Mouse (Mus musculus) forebrain, postnatal 0 days (tissue): ENCODE measurements at regions not wholly inside any gene's neighbourhood (a gene's known extent, or its start where the extent isn't known, plus 50 kb on each side); places are given as distances from the start of the nearest gene placed in this dataset.
A peak's percentile ranks its signal among the peaks of the same experiment; 100 is the strongest.

Source experiments
- ATAC-seq: fragments of 200-750 bp; cut with Nextera tagmentation; 2 replicates; pipeline ENCODE4 v1.8.0; 2017; ENCODE audit warnings: mild to moderate bottlenecking, moderate library complexity
- DNase-seq: peaks from one replicate; pipeline ENCODE4 v3.0.0-alpha.2; 2015
- H3K27ac ChIP-seq: fragments of 300-500 bp; sonication (generic); 2 replicates; pipeline ENCODE4 v1.5.1; 2014; ENCODE audit warnings: low read depth, mild to moderate bottlenecking, antibody characterized with exemption, low read length, moderate library complexity, mixed read lengths
- H3K27me3 ChIP-seq: fragments of 300-500 bp; sonication (generic); 2 replicates; pipeline ENCODE4 v1.6.1; 2014; ENCODE audit warnings: mild to moderate bottlenecking, low read length, mixed read lengths; ENCODE audit not compliant: insufficient read depth
- H3K36me3 ChIP-seq: fragments of 300-500 bp; sonication (generic); 2 replicates; pipeline ENCODE4 v1.6.1; 2014; ENCODE audit warnings: mild to moderate bottlenecking, moderate library complexity; ENCODE audit not compliant: insufficient read depth
- H3K4me1 ChIP-seq: fragments of 300-500 bp; sonication (generic); 2 replicates; pipeline ENCODE4 v1.6.1; 2014; ENCODE audit warnings: antibody characterized with exemption; ENCODE audit not compliant: insufficient read depth
- H3K4me2 ChIP-seq: fragments of 300-500 bp; sonication (generic); 2 replicates; pipeline ENCODE4 v1.6.1; 2014; ENCODE audit warnings: low read depth, mild to moderate bottlenecking, moderate library complexity
- H3K4me3 ChIP-seq: fragments of 300-500 bp; sonication (generic); 2 replicates; pipeline ENCODE4 v1.5.1; 2014; ENCODE audit warnings: low read depth, low read length, mixed read lengths
- H3K9ac ChIP-seq: fragments of 300-500 bp; sonication (generic); 2 replicates; pipeline ENCODE4 v1.6.1; 2014; ENCODE audit warnings: mild to moderate bottlenecking
- H3K9me3 ChIP-seq: fragments of 300-500 bp; sonication (generic); 2 replicates; pipeline ENCODE4 v1.6.1; 2016; ENCODE audit warnings: low read length
- CTCF ChIP-seq: sonication (generic); IDR thresholded peaks from 2 replicates; pipeline ENCODE4 v1.5.1; 2016; ENCODE audit warnings: antibody characterized with exemption, control low read depth, low read depth
- WGBS: fragments of 180-500 bp; shearing (Covaris S2); extraction: QIAGEN DNeasy Blood & Tissue Kit; methylation state at CpG from one replicate; pipeline ENCODE4 v1.1.7; 2014; 5-methylcytosine and 5-hydroxymethylcytosine counted together

DNA sequence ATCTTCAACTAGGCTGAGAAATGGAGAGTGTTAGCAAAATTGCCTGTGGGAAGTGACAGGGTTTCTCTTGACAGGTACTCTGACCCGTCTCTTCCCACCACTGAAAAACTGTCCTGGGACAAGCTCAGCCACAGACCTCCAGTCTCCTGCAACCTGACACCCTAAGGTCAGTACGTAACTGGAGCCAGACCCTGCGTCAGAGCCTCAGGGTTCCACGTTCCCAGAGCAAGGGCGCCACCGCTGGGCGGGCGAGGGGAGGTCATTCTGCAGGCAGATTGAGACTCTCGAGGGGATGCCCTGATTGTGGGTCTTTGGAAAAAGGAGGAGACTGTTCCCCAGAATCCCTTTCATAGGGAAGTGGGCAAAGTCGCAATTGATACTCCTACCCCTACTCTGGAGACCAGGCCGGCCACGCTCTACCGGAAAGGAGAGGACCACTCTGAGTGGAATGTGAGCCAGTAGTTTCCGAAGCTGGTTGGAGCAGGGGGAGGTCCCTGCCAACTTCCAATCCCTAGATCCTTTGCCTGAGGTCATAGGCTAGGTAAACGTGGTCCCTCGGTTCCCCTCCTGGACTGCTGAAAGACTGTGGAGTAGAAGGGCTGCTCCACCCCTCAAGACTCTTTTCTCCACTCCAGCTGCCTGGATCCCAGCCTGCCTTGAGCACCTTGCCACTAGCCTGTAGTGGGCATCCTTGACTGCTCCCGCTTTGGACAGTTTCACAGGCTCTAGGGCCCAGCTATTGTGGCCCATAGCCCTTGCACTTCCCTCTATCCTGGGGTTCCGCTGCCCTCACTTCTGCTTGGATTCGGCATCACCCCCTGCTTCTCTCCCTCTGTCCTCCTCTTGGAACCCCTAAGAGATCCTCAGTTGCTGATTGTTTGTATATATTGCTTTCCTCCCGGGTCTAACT, 61.0 kb upstream of the Lpcat1 start:
- Histone ChIP-seq H3K9ac (no peak overlapping the region), H3K4me3 (no peak overlapping the region), H3K9me3 (no peaks in the 10 kb centered on the region), H3K27me3 (no peaks in the 10 kb centered on the region), H3K27ac (no peak overlapping the region), H3K4me2 (no peak overlapping the region), H3K36me3 (no peaks in the 10 kb centered on the region), H3K4me1 (no peaks in the 10 kb centered on the region)
- TF ChIP-seq CTCF = peak; percentile 56
- ATAC-seq (no peak; the same call in 1 of the 2 replicates), DNase-seq (peak; percentile 13)
- WGBS = 19% methylated on average over 20 of the region's 20 CpGs

DNA sequence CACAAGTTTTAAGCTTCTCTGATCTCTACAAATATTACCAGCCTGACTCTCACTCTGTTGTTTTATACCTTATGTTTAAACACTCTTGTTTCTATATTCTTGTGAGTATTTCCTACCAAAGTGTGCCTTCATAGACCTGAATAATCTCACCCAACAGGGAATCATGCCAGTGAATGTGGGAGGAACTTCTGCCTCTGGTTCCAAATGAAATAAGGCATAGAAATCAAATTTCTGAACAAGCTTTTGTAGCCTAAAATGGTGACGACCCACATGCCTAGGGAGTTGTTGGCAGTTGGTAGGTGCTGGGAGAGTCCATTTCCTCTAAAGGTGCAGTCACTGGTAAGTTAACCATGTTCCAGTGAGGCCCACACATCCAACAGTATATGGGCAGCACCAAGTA, 66.1 kb upstream of the Lpcat1 start:
- no peaks in the 10 kb centered on the region for H3K9me3 ChIP-seq
- no peaks in the 10 kb centered on the region for H3K27me3 ChIP-seq
- H3K9ac ChIP-seq = no peak overlapping the region
- no peaks in the 10 kb centered on the region for H3K36me3 ChIP-seq
- WGBS = 79% methylated on average over 1 of the region's 1 CpGs
- no peak overlapping the region for H3K27ac ChIP-seq
- DNase-seq = no peak
- ATAC-seq = no peak
- H3K4me3 ChIP-seq = no peak overlapping the region
- no peak overlapping the region for H3K4me2 ChIP-seq
- H3K4me1 ChIP-seq = no peaks in the 10 kb centered on the region
- no peak for TF ChIP-seq CTCF

DNA sequence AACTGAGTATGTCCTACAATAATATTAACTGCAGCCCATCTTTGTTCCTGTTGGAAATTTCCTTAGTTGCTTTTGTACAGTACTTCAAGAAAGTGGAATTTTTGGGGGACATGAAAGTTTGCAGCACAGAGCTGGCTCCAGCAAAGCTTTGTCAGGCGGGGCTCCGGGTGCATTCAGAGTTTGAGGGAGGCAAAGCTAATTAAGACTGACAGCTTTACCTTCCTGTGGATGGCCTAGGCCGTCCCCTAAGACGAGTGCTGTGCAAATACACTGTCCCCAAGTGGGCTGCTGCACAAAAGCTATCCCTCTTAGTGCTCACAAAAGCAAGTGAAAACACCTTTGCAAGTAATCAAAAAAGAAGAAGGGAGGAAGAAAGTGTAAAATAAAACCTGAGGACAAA, 68.7 kb upstream of the Ndufs6 start:
- no peaks in the 10 kb centered on the region for H3K36me3 ChIP-seq
- H3K4me3 ChIP-seq = no peak overlapping the region
- H3K4me2 ChIP-seq = no peak overlapping the region
- DNase-seq (no peak), ATAC-seq (no peak)
- no peaks in the 10 kb centered on the region for H3K27me3 ChIP-seq
- H3K9me3 ChIP-seq = no peaks in the 10 kb centered on the region
- H3K27ac ChIP-seq = no peak overlapping the region
- H3K9ac ChIP-seq = no peak overlapping the region
- TF ChIP-seq CTCF = no peak
- H3K4me1 ChIP-seq = no peaks in the 10 kb centered on the region
- WGBS = 13% methylated on average over 4 of the region's 4 CpGs

DNA sequence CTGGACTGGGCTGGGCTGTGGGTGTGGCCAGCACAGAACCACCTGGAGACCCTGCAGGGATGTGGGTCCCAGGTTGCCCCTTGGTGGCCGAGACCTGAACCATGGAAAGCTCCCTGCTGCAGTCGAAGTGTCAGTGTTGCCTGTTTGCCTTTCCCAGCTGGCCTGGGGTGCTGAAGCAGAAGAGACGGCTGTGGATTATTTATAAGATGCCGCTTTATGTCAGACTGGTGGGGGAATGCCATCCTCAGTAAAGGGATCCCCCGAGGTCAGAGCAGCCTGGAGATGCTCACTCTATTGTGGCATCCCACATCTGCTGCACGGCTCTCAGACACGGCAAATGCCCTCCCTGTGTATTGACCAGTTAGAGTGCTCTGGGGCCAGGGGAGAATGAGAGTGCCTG, 67.5 kb upstream of the Ndufs6 start:
- H3K9me3 ChIP-seq = no peaks in the 10 kb centered on the region

DNA sequence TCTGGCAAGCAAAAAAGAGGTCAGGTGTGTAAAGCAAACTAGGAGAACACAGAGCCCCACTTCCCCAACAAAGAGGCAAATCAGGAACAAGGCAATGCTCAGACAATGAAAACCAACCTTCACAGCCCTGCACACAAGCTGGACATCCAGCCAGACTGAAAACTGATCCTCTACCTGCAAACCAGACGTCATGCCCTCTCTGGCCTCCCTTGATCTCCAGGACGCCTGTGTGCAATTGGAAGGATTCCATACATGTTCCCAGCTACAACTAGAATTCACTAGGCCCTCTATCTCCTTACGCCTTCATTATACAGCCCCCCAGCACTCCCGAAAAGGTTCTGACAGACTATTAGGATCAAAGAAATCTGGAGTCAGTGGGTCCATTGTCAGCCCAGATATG, 60.7 kb upstream of the Ndufs6 start:
- ATAC-seq (no peak), DNase-seq (no peak)
- H3K9me3 ChIP-seq = no peaks in the 10 kb centered on the region
- no peaks in the 10 kb centered on the region for H3K36me3 ChIP-seq
- no peak for TF ChIP-seq CTCF
- H3K9ac ChIP-seq = no peak overlapping the region
- no peak overlapping the region for H3K27ac ChIP-seq
- H3K4me2 ChIP-seq = no peak overlapping the region
- H3K27me3 ChIP-seq = no peaks in the 10 kb centered on the region
- H3K4me1 ChIP-seq = no peaks in the 10 kb centered on the region
- WGBS = 75% methylated on average over 4 of the region's 4 CpGs
- H3K4me3 ChIP-seq = no peak overlapping the region

More for the DNA sequence above, 67.5 kb upstream of the Ndufs6 start:
- TF ChIP-seq CTCF = no peak
- Histone ChIP-seq H3K27me3 (no peaks in the 10 kb centered on the region), H3K36me3 (no peaks in the 10 kb centered on the region), H3K4me1 (no peaks in the 10 kb centered on the region), H3K27ac (no peak overlapping the region), H3K9ac (no peak overlapping the region), H3K4me2 (no peak overlapping the region), H3K4me3 (no peak overlapping the region)
- no peak for ATAC-seq
- 78% methylated on average over 7 of the region's 7 CpGs for WGBS
- no peak for DNase-seq

DNA sequence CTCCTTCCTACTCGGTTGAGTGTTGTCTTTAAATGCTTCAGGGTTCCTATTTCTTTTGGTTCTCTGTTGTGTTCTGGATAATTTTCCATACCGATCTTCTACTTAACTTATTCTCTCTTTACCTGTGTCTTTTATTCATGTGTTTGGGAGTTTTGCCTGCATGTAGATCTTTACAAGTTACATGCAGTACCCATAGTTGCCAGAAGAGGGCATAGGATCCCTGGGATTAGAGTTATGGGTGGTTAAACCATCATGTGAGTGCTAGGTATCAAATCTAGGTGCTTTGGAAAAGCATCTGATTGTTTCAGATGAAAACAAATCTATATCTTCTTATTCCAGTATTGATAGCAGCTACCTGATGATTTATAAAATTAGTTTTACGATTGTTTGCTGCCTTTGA, 55.2 kb upstream of the Ndufs6 start:
- no peaks in the 10 kb centered on the region for H3K36me3 ChIP-seq
- H3K9ac ChIP-seq = no peak overlapping the region
- TF ChIP-seq CTCF = peak; percentile 47
- H3K4me2 ChIP-seq = no peak overlapping the region
- no peaks in the 10 kb centered on the region for H3K27me3 ChIP-seq
- 72% methylated on average over 3 of the region's 3 CpGs for WGBS
- no peak overlapping the region for H3K27ac ChIP-seq
- ATAC-seq (no peak), DNase-seq (no peak)
- no peak overlapping the region for H3K4me3 ChIP-seq
- no peaks in the 10 kb centered on the region for H3K4me1 ChIP-seq
- H3K9me3 ChIP-seq = no peaks in the 10 kb centered on the region
